In the genomic region with DNA sequence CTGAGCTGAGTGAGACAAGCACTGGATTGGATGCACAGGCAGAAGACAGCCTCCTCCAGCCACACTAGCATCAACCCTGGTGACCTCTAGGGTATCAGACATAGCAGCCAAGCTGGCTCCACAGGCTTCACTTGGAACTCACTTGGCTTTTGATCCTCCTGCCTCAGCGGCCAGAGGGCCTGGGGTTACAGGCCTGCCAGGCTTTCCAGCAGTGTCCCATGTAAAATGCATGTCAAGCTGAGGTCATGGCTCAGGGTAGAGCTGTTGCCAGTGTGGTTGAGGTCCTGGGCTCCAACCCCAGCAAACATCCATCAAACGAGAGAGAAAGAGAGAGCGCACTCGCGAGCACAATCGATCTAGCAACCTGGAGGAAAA, we compare ENCODE assay signal across 9 mouse cellular contexts. TPM values are rescaled to one million over a fixed set of nuclear protein-coding genes. Genes with fewer than 3 reads are reported as not detected.
DNase-seq lines count a peak whose midpoint lies in the region; ATAC-seq and TF ChIP-seq lines count a peak whose summit lies in the region.
"Had no signal": no experiment of that assay in that cellular context is flagged by ENCODE, and none has a peak within 500 bp of the region (broad histone marks: within the 10 kb centered on the region; RNA-seq: fewer than 3 reads in every experiment).

No protein-coding gene starts in this region.

- no peak for ATAC-seq in heart, embryonic 11.5 days (replicated peaks; ENCODE audit: insufficient number of reproducible peaks, low FRiP score, low TSS enrichment)
- ATAC-seq in embryonic facial prominence, embryonic 12.5 days (ENCODE audit: insufficient number of reproducible peaks, insufficient read depth, low FRiP score, low TSS enrichment), result no peak
- ATAC-seq in limb, embryonic 15.5 days (ENCODE audit: insufficient number of reproducible peaks, low FRiP score, low TSS enrichment, low read depth), result no peak
- no peak for ATAC-seq in frontal cortex, adult (ENCODE audit: low TSS enrichment)

- H3K9me3 ChIP-seq in heart, embryonic 11.5 days (replicated peaks; ENCODE audit: control insufficient read depth, low read length), result no peaks in the 10 kb centered on the region
- H3K9me3 ChIP-seq in embryonic facial prominence, embryonic 12.5 days, result no peaks in the 10 kb centered on the region
- H3K9me3 ChIP-seq in limb, embryonic 15.5 days, result no peaks in the 10 kb centered on the region

- WGBS in heart, embryonic 11.5 days (ENCODE audit: insufficient replicate concordance), result 88% methylated on average over 6 of the region's 6 CpGs
- 92% methylated on average over 6 of the region's 6 CpGs for WGBS in embryonic facial prominence, embryonic 12.5 days
- 84% methylated on average over 6 of the region's 6 CpGs for WGBS in limb, embryonic 15.5 days

- no peak for DNase-seq in heart, postnatal 4 days
- no peak for DNase-seq in embryo, embryonic 10 days (ENCODE audit: low spot score)
- no peak for DNase-seq in thymus, postnatal 10 days (ENCODE audit: low spot score in 2 of 2)

- H3K4me3 ChIP-seq in heart, embryonic 11.5 days (ENCODE audit: low read depth, low read length), result no peak overlapping the region
- no peak overlapping the region for H3K4me3 ChIP-seq in C2C12 (ENCODE audit: insufficient read depth, poor library complexity, severe bottlenecking)
- 0 out of 2 replicates have a peak overlapping the region, but pooled peaks have one; percentile 8 for H3K4me3 ChIP-seq in embryonic facial prominence, embryonic 12.5 days
- H3K4me3 ChIP-seq in limb, embryonic 15.5 days, result peak overlapping the region; percentile 88

- peak overlapping the region; percentile 82 for H3K4me2 ChIP-seq in heart, embryonic 11.5 days
- H3K4me2 ChIP-seq in embryonic facial prominence, embryonic 12.5 days (replicated peaks), result peak overlapping the region; percentile 55
- H3K4me2 ChIP-seq in limb, embryonic 15.5 days, result peak overlapping the region; percentile 49

- no peak overlapping the region for H3K27ac ChIP-seq in heart, embryonic 11.5 days (ENCODE audit: low read depth, low read length)
- no peak overlapping the region for H3K27ac ChIP-seq in embryonic facial prominence, embryonic 12.5 days
- H3K27ac ChIP-seq in limb, embryonic 15.5 days, result 0 out of 2 replicates have a peak overlapping the region, but pooled peaks have one; percentile 13
- H3K27ac ChIP-seq: heart, adult 2 months had no signal

- H3K9ac ChIP-seq in heart, embryonic 11.5 days (ENCODE audit: low read depth, low read length), result peak overlapping the region; percentile 46; the same call in 1 of the 2 replicates
- peak overlapping the region; percentile 90 for H3K9ac ChIP-seq in embryonic facial prominence, embryonic 12.5 days
- H3K9ac ChIP-seq in limb, embryonic 15.5 days, result peak overlapping the region; percentile 97

- H3K27me3 ChIP-seq in heart, embryonic 11.5 days (ENCODE audit: control insufficient read depth, insufficient read depth, low read length), result no peaks in the 10 kb centered on the region
- H3K27me3 ChIP-seq in C2C12 (ENCODE audit: control insufficient read depth, insufficient read depth, insufficient read length), result no peaks in the 10 kb centered on the region
- no peaks in the 10 kb centered on the region for H3K27me3 ChIP-seq in embryonic facial prominence, embryonic 12.5 days
- H3K27me3 ChIP-seq in limb, embryonic 15.5 days, result no peaks in the 10 kb centered on the region

- peaks cover 67% of the 10 kb centered on the region for H3K79me2 ChIP-seq in C2C12 (ENCODE audit: control insufficient read depth, insufficient read depth)

- H3ac ChIP-seq in C2C12 (ENCODE audit: control insufficient read depth, insufficient read length, low read depth), result peak overlapping the region; percentile 99

- H3K79me3 ChIP-seq in C2C12 (ENCODE audit: low read depth), result peaks cover 58% of the 10 kb centered on the region

- H3K4me1 ChIP-seq in heart, embryonic 11.5 days (ENCODE audit: control insufficient read depth, insufficient read depth, low read length), result peaks cover 24% of the 10 kb centered on the region
- H3K4me1 ChIP-seq in embryonic facial prominence, embryonic 12.5 days, result peaks cover 25% of the 10 kb centered on the region
- peaks cover 54% of the 10 kb centered on the region for H3K4me1 ChIP-seq in limb, embryonic 15.5 days

- peaks cover 2% of the 10 kb centered on the region for H3K36me3 ChIP-seq in heart, embryonic 11.5 days (ENCODE audit: control insufficient read depth, insufficient read depth, low read length)
- H3K36me3 ChIP-seq in C2C12 (ENCODE audit: control insufficient read depth, insufficient read depth), result peaks cover 19% of the 10 kb centered on the region
- H3K36me3 ChIP-seq in embryonic facial prominence, embryonic 12.5 days, result peaks cover 21% of the 10 kb centered on the region
- peaks cover 39% of the 10 kb centered on the region for H3K36me3 ChIP-seq in limb, embryonic 15.5 days

- TF ChIP-seq CTCF in C2C12 (IDR thresholded peaks at IDR 0.05; ENCODE audit: control insufficient read depth, insufficient read depth, insufficient read length), result no peak

TF ChIP-seq in C2C12, 6 proteins besides CTCF, POLR2A, EP300 and RAD21:
- TF ChIP-seq MAX (IDR thresholded peaks at IDR 0.05) (no peak), MYOD1 (IDR thresholded peaks at IDR 0.05; ENCODE audit: control insufficient read depth, insufficient read length, low read depth) (no peak), FOSL1 (IDR thresholded peaks at IDR 0.05; ENCODE audit: insufficient read depth, low read length, poor library complexity, severe bottlenecking) (no peak), CEBPB (IDR thresholded peaks at IDR 0.05; ENCODE audit: low read depth) (no peak), USF1 (IDR thresholded peaks at IDR 0.05; ENCODE audit: low read depth) (no peak), MYOG (IDR thresholded peaks at IDR 0.05; ENCODE audit: control insufficient read depth, extremely low read depth, insufficient read length) (no peak)

RNA-seq across cellular contexts. Expression of a gene that starts 1.7 kb away (rescaled TPM):
- 89.9 and 90.6 TPM in 2 replicates for polyA plus RNA-seq in heart, embryonic 11.5 days (2014; fragmentation: Nextera tagmentation; extraction: Ambion mirVana)
- 10 to 100 TPM; 37.8 to 38.5 TPM for total RNA-seq in heart, postnatal 4 days (2021)
- polyA plus RNA-seq in C2C12 (2012; fragmentation: generic; extraction: Trizol), result 83.9 TPM
- polyA plus RNA-seq in embryonic facial prominence, embryonic 12.5 days (2016; fragmentation: Nextera tagmentation; extraction: Ambion mirVana), result 173 and 175 TPM in 2 replicates
- polyA plus RNA-seq in limb, embryonic 15.5 days (2015; fragmentation: Nextera tagmentation; extraction: Ambion mirVana), result 210 and 217 TPM in 2 replicates

RNA-seq across cellular contexts. Expression of a gene that starts 5.5 kb away (rescaled TPM):
- polyA plus RNA-seq in heart, embryonic 11.5 days (2014; fragmentation: Nextera tagmentation; extraction: Ambion mirVana), result 13.4 and 13.5 TPM in 2 replicates
- total RNA-seq in heart, postnatal 4 days (2021), result 10 to 100 TPM; 13.3 to 14.8 TPM
- polyA plus RNA-seq in C2C12 (2012; fragmentation: generic; extraction: Trizol), result 39.9 TPM
- polyA plus RNA-seq in embryonic facial prominence, embryonic 12.5 days (2016; fragmentation: Nextera tagmentation; extraction: Ambion mirVana), result 44.5 and 45.8 TPM in 2 replicates
- polyA plus RNA-seq in limb, embryonic 15.5 days (2015; fragmentation: Nextera tagmentation; extraction: Ambion mirVana), result 19.1 and 21.4 TPM in 2 replicates

RNA-seq across cellular contexts. Expression of a gene that starts 29.2 kb away (rescaled TPM):
- 67.6 and 68.3 TPM in 2 replicates for polyA plus RNA-seq in heart, embryonic 11.5 days (2014; fragmentation: Nextera tagmentation; extraction: Ambion mirVana)
- 10 to 100 TPM; 42.7 to 44.7 TPM for total RNA-seq in heart, postnatal 4 days (2021)
- 55.4 TPM for polyA plus RNA-seq in C2C12 (2012; fragmentation: generic; extraction: Trizol)
- polyA plus RNA-seq in embryonic facial prominence, embryonic 12.5 days (2016; fragmentation: Nextera tagmentation; extraction: Ambion mirVana), result 174 and 193 TPM in 2 replicates
- 71.2 and 82.9 TPM in 2 replicates for polyA plus RNA-seq in limb, embryonic 15.5 days (2015; fragmentation: Nextera tagmentation; extraction: Ambion mirVana)

RNA-seq across cellular contexts. Expression of a gene that starts 29.3 kb away (rescaled TPM):
- 7.2 and 8.1 TPM in 2 replicates for polyA plus RNA-seq in heart, embryonic 11.5 days (2014; fragmentation: Nextera tagmentation; extraction: Ambion mirVana)
- 10 to 100 TPM; 13.3 to 15.2 TPM for total RNA-seq in heart, postnatal 4 days (2021)
- polyA plus RNA-seq in C2C12 (2012; fragmentation: generic; extraction: Trizol), result 0.48 TPM
- polyA plus RNA-seq in embryonic facial prominence, embryonic 12.5 days (2016; fragmentation: Nextera tagmentation; extraction: Ambion mirVana), result 6.4 and 8.0 TPM in 2 replicates
- polyA plus RNA-seq in limb, embryonic 15.5 days (2015; fragmentation: Nextera tagmentation; extraction: Ambion mirVana), result 26.0 and 28.2 TPM in 2 replicates

RNA-seq across cellular contexts. Expression of a gene that starts 40.1 kb away (rescaled TPM):
- polyA plus RNA-seq in heart, embryonic 11.5 days (2014; fragmentation: Nextera tagmentation; extraction: Ambion mirVana), result 37.3 and 39.4 TPM in 2 replicates
- 10 to 100 TPM; 50.8 to 57.5 TPM for total RNA-seq in heart, postnatal 4 days (2021)
- 40.4 TPM for polyA plus RNA-seq in C2C12 (2012; fragmentation: generic; extraction: Trizol)
- 49.0 and 52.7 TPM in 2 replicates for polyA plus RNA-seq in embryonic facial prominence, embryonic 12.5 days (2016; fragmentation: Nextera tagmentation; extraction: Ambion mirVana)
- 42.1 and 45.6 TPM in 2 replicates for polyA plus RNA-seq in limb, embryonic 15.5 days (2015; fragmentation: Nextera tagmentation; extraction: Ambion mirVana)

Comparison
In these comparisons a context has a peak if more than half of its experiments do, and no peak if none do; other contexts are left out.
1. H3K4me3 ChIP-seq: peak in embryonic facial prominence, embryonic 12.5 days (single experiment) and limb, embryonic 15.5 days (single experiment); none in heart, embryonic 11.5 days (single experiment) and C2C12 (single experiment).
2. H3K9ac ChIP-seq: peak in every context shown above with its lines; median percentile 97 in limb, embryonic 15.5 days; 90 in embryonic facial prominence, embryonic 12.5 days; 46 in heart, embryonic 11.5 days.
3. Peak in every context shown above with its lines, with median percentiles within 50 percentile points of each other: H3K4me2 ChIP-seq.